Mouse (Mus musculus) embryonic stem cell, embryonic (primary cell): ENCODE data around the gene Trit1.

Source experiments
- CTCF ChIA-PET, 4 experiments: fragments of 300-600 bp in 2 of 4; fragments of 350-600 bp in 2 of 4; sonication (Branson Sonifier 250); formaldehyde crosslinking; loops; one replicate each; lab custom pipeline; 2022; ENCODE audit warnings: inconsistent platforms in 2 of 4; lab: Charles Lee
- POLR2A ChIA-PET, 4 experiments: fragments of 300-600 bp in 2 of 4; fragments of 350-600 bp in 2 of 4; sonication (Branson Sonifier 250); formaldehyde crosslinking; loops; one replicate each; lab custom pipeline; 2022; ENCODE audit warnings: antibody characterized with exemption in 4 of 4, inconsistent platforms in 1 of 4; lab: Charles Lee

Gene Trit1

DNA sequence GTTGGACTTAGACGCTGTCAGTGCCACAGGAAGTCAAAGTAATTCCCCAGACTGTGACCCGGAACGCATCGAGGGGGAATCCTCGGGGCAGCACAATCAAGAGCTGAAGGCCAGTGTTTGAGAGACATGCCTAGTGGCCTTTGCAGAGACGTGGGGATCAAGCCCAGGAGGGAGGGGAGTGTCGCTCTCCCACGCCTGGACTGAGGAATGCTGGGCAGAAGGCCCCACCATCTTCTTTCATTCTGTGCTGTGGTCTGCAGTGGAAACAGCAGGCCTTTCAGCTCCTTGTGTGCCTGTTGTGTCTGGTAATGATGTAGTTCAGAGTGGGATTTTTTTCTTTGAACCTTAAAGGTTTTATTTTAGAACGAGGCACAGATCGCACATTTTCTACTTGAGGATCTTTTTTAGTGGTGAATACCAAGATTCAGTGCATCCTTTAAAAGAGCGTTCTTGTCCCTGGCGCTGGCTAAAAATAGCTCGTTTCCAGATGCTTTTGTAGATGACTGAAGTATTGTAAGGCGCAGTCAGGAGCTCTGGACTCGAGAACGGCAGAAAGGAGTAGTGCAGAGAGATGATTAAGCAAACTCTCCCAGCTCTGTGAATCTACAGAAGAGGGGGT, 37.9 kb downstream of the Trit1 start:
- ChIA-PET POLR2A (interaction anchor here in 3 of 4 experiments (0.5 to 1.6 kb wide), 5 partner anchors 9 to 218 kb away, joined by 3 read pairs; partner anchors contain the start of genes Mycl (in 1 of the 3) and Ppt1 (in 1 of the 3)), CTCF (interaction anchor here in 3 of 4 experiments (0.7 to 1.1 kb wide), 3 partner anchors 12 to 59 kb away, joined by 3 read pairs; partner anchors contain the start of gene Mycl (in 1 of the 3))

DNA sequence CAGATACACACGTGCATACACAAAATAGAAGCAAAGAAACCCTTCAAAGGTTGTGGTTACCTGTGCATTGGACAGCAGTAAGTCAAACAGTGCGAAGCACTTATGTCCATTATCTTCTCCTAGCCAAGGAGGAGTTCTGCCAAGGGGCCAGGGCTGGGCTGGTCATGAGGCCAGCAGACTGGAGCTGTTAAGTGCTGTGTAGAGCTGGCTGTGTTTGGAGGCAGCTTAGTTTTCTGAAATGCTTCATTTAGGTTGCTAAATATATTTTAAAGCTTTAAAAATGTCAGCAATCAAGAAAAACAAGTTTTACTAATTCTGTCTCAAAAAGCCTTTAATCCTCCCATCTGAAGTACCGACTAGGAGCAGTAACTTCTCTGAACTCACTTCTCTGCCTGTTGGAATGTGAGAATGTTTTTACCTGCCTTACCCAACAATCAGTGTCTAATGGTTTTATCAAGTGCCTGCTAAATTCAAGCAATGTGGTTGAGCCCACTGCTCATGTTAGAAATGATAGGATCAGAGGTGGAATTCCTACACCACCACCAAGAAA, 40.2 kb downstream of the Trit1 start:
- ChIA-PET CTCF (no interaction called here), POLR2A (interaction anchor here in 1 of 4 experiments (1.0 kb wide), 1 partner anchor 11 kb away, joined by 3 read pairs; no protein-coding TSS in a partner anchor)

DNA sequence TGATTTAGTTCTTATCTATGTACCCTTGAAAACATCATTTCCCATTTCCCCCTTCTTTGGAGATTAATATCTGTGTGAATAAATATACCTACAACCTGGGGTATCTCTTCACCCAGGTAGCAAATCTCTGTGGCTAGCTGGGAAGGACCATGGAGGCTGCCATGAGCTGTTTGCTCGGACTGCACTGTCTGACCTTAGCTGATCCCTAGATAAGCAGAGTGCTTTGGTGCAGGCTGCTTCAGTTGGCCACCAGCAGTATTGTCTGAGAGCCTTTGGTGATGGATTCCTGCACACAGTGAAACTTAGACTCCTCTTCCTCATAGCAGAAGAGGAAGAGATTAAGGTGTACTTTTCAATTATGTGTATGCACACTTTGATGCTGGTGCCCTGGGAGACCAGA, 41.6 kb downstream of the Trit1 start:
- ChIA-PET POLR2A (interaction anchor here in 1 of 4 experiments (0.6 kb wide), 1 partner anchor 273 kb away, joined by 3 read pairs; no protein-coding TSS in a partner anchor), CTCF (interaction anchor here in 1 of 4 experiments (0.6 kb wide), 1 partner anchor 57 kb away, joined by 5 read pairs; no protein-coding TSS in a partner anchor)

DNA sequence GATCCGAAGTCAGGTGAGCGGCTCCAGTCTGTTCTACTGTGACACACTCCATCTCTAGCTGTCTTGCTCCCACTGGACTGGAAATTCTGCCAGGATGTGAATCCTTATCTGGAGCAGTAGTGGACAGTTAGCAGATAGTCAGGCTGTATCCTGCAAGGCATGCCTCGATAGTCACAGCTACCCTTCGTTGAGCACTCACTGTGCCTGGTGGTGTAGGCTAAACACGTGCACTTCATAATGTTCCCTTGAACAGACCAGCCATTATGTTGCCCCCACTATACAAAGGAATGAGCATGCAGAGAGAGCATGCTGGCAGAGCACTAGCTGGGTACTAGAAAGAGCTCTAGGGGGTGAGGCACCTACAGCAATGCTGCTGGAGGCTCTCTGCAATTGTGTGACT, 45.3 kb downstream of the Trit1 start:
- ChIA-PET POLR2A (interaction anchor here (0.6 to 2.9 kb wide), 13 partner anchors 9 to 1853 kb away, joined by 3 to 15 read pairs (median 4); partner anchors contain the start of genes Mycl (in 1 of the 4) and Ppie (in 1 of the 4)), CTCF (interaction anchor here in 3 of 4 experiments (0.9 to 2.1 kb wide), 3 partner anchors 10 kb away, joined by 3 to 11 read pairs (median 8); no protein-coding TSS in a partner anchor)

DNA sequence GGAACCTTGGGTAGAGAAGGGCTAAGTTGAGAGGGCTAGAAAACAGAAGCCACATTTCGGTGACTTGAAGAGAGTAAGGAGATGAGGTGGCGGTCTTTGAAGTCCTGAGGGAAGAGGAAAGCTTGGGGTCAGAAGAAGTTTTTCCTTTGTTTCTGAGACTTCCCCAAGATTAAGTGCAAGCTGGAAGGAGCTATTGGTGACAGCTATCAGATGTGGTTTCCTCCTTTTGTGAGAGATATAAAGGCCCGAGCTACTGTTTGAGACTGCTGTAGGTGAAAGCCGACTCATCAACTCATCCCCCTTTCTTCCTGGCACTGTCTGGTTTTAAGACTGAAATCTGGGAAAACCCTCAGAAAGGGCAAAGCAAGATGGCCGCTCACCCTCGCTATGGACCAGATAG, 52.2 kb downstream of the Trit1 start:
- CTCF ChIA-PET = interaction anchor here in 1 of 4 experiments (0.7 kb wide), 1 partner anchor 67 kb away, joined by 6 read pairs; no protein-coding TSS in a partner anchor
- POLR2A ChIA-PET = interaction anchor here in 2 of 4 experiments (0.9 to 2.0 kb wide), 5 partner anchors 23 to 73 kb away, joined by 3 to 7 read pairs (median 3); partner anchors contain the start of gene Mycl (in 1 of the 2)

- POLR2A ChIA-PET = interaction anchor here (0.6 to 2.5 kb wide), 20 partner anchors 9 to 1974 kb away, joined by 3 to 15 read pairs (median 4); partner anchors contain the start of genes Mycl (in 4 of the 4) and Cap1 (in 1 of the 4)
- CTCF ChIA-PET = interaction anchor here (0.6 to 1.9 kb wide), 57 partner anchors 8 to 822 kb away, joined by 3 to 35 read pairs (median 4); partner anchors contain the start of genes Mycl (in 4 of the 4), Bmp8b (in 1 of the 4), Cap1 (in 1 of the 4) and Oxct2b (in 1 of the 4)
Measured at GRCm38 (mm10) chr4:123071266-123071966, 55.0 kb downstream of the Trit1 start.

DNA sequence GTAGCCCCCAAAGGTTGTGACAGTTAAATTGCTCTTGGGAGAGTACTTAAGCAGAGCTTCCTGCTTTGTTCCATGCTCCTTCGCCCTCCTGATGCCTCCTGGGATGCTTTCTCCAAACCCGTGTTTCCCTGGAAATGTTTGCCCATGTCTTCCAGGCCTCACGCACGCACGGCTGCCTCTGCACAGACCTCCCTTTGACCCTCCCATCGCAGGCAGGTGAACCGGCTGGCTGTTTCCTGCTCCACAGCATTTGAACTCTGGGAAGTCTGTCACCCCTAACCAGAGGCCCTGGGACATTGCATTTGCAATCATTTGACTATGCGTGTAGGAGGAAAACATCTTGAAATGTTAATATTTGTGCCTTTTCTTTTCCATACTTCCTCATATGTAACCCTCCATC, 60.5 kb downstream of the Trit1 start:
- ChIA-PET POLR2A (interaction anchor here in 1 of 4 experiments (1.0 to 1.5 kb wide), 3 partner anchors 10 to 63 kb away, joined by 3 to 4 read pairs (median 3); partner anchors contain the start of gene Ppie), CTCF (interaction anchor here in 1 of 4 experiments (1.4 kb wide), 1 partner anchor 82 kb away, joined by 4 read pairs; the partner anchor contains the start of gene Mycl)

DNA sequence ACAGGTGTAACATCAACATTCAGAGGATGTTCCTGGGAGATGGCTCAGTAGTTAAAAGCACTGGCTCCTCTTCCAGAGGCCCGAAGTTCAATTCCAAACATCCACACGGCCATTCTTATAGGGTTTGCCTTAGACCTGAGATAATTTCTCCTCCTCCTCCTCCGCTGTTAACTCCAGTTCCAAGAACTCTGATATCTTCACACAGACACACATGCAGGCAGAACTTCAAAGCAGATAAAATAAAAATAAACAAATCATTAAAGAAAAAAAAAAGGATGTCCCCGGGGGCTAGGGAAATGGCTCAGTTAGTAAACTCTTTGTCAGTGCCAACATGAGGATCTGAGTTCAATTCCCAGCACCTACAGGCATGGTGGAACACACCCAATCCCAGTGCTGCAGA, 61.8 kb downstream of the Trit1 start:
- CTCF ChIA-PET = no interaction called here
- POLR2A ChIA-PET = interaction anchor here in 1 of 4 experiments (1.0 kb wide), 1 partner anchor 115 kb away, joined by 4 read pairs; no protein-coding TSS in a partner anchor

DNA sequence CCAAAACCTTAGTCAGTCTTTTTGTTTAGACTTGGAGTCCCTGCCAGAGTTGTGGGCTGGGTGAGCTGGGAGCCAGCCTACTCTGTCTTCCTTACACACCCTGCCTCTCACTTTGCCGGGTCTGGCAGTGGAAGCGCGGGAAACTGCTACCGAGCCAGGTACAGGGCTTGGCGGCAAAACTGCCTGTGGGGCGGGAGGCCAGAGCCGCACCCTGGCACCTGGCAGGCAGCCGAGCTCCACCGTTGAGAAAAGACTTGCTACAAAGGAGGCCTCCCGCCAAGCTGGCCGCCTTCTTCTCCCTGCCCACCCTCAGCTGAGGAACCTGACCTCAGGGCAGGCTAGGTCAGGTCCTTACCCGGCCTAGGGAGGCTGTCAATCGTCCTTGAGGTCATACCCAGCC, 64.4 kb downstream of the Trit1 start:
- CTCF ChIA-PET = interaction anchor here (0.7 to 3.6 kb wide), 10 partner anchors 9 to 171 kb away, joined by 3 to 31 read pairs (median 8); partner anchors contain the start of gene Mycl (in 3 of the 4)
- POLR2A ChIA-PET = interaction anchor here in 3 of 4 experiments (0.6 to 1.6 kb wide), 5 partner anchors 9 to 86 kb away, joined by 3 to 6 read pairs (median 4); partner anchors contain the start of gene Mycl (in 1 of the 3)

DNA sequence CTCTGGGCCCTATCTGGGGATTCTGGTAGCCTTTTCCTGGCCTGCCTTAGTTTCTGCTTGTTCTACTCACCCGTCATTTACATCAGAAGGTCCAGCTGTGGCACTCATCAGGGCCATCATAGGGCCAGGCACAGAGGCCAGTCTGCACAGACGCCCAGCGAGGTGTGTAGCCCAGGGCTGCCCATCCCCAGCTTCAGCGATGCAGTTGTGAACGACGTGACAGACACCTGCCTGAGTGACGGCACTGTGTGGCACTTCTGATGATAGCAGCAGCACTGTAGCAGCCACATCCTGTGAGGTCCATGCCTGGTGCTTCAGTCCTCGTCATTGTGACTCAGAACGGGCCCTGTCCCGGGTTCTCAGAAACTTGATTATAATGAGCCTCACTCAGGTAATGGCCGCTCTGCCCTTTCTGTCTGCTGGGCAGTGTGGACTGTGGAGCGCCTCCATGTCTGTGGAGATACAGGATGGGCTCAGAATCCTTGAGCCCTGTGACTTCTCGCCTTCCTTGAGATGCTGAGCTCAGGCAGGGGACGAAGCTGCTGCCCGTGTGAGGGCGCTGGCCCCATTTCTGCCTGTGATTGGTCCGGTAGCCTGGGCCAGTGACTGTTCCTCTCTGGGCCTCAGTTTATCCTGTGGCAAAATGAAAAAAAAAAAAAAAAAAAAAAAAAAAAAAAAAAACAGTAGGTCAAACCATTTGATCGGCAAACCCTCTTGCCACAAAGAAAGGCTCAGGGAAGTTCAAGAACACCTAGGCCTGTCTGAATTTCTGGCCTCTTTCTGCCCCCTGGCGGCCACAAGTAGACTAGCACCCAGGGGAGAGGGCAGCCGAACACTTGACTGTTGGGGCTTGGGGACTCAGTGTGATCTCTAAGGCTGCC, 66.1 kb downstream of the Trit1 start:
- ChIA-PET POLR2A (interaction anchor here in 1 of 4 experiments (0.6 to 1.0 kb wide), 3 partner anchors 55 to 1585 kb away, joined by 5 to 9 read pairs (median 8); partner anchors contain the start of gene Mycl), CTCF (interaction anchor here (0.6 to 3.6 kb wide), 20 partner anchors 11 to 1970 kb away, joined by 3 to 31 read pairs (median 4); partner anchors contain the start of gene Mycl (in 4 of the 4))

GRCm38 (mm10) chr4:123083323-123083902, 67.0 kb downstream of the Trit1 start:
- CTCF ChIA-PET = interaction anchor here in 1 of 4 experiments (1.1 kb wide), 1 partner anchor 275 kb away, joined by 4 read pairs; no protein-coding TSS in a partner anchor

DNA sequence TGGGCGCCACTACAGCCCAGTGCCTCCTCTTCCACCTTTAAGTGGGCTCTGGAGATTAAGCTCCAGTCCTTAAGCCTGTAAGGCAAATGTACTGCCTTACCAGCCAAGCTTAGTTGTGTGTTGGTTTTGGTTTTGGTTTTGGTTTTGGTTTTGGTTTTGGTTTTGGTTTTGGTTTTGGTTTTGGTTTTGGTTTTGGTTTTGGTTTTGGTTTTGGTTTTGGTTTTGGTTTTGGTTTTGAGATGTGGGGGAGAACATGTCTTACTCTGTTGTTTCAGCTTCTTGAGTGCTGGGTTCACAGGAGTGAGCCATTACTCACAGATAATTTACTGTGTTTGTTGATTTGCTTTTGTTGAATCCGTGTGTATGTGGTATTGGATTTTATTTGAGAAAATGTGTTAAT, 68.9 kb downstream of the Trit1 start:
- ChIA-PET POLR2A (interaction anchor here in 1 of 4 experiments (0.6 kb wide), 1 partner anchor 55 kb away, joined by 3 read pairs; the partner anchor contains the start of gene Ppie), CTCF (interaction anchor here in 3 of 4 experiments (0.6 to 1.0 kb wide), 4 partner anchors 87 to 178 kb away, joined by 3 read pairs; no protein-coding TSS in a partner anchor)

More at GRCm38 (mm10) chr4:123083323-123083902, 67.0 kb downstream of the Trit1 start:
- POLR2A ChIA-PET = no interaction called here

DNA sequence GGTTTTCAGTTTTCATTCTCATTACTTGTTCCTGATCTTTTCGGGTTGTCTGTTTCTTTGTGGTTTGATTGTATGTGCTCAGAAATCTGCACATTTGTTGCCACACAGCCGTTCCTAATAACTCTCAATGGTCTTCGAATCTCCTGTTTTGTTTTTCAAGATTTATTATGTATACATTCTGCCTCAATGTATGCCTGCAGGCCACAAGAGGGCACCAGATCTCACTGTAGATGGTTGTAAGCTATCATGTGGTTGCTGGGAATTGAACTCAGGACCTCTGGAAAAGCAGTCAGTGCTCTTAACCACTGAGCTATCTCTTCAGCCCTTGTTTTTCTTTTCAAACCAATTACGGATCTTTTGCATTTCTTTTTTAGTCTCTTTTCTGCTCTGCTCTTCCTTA, 70.0 kb downstream of the Trit1 start:
- POLR2A ChIA-PET = no interaction called here
- CTCF ChIA-PET = interaction anchor here in 2 of 4 experiments (0.6 to 1.1 kb wide), 5 partner anchors 76 to 173 kb away, joined by 3 to 4 read pairs (median 3); partner anchors contain the start of gene Mycl (in 1 of the 2)

GRCm38 (mm10) chr4:123092621-123093020, 76.2 kb downstream of the Trit1 start:
- POLR2A ChIA-PET = interaction anchor here in 1 of 4 experiments (1.0 kb wide), 1 partner anchor 12 kb away, joined by 3 read pairs; no protein-coding TSS in a partner anchor
- CTCF ChIA-PET = no interaction called here

GRCm38 (mm10) chr4:123093064-123093776, 76.8 kb downstream of the Trit1 start:
- ChIA-PET CTCF (interaction anchor here in 2 of 4 experiments (0.6 to 1.1 kb wide), 3 partner anchors 12 to 896 kb away, joined by 3 to 7 read pairs (median 4); no protein-coding TSS in a partner anchor), POLR2A (interaction anchor here in 1 of 4 experiments (1.0 kb wide), 1 partner anchor 11 kb away, joined by 3 read pairs; no protein-coding TSS in a partner anchor)
